In genomic region chr6:72583211-72583839, GRCm38 (mm10) we compare ENCODE assay signal across 20 mouse cellular contexts. TPM values are rescaled to one million over a fixed set of nuclear protein-coding genes. Genes with fewer than 3 reads are reported as not detected.
A peak's percentile ranks its signal among the peaks of the same experiment; 100 is the strongest.
DNase-seq lines count a peak whose midpoint lies in the region; ATAC-seq and TF ChIP-seq lines count a peak whose summit lies in the region.
"Had no signal": no experiment of that assay in that cellular context is flagged by ENCODE, and none has a peak within 500 bp of the region (broad histone marks: within the 10 kb centered on the region; RNA-seq: fewer than 3 reads in every experiment).

No protein-coding gene starts in this region.

- H3K9ac ChIP-seq in intestine, postnatal 0 days (ENCODE audit: low read depth, low read length): no peak overlapping the region
- H3K9ac ChIP-seq in intestine, embryonic 15.5 days: no peak overlapping the region
- peak overlapping the region; percentile 49 for H3K9ac ChIP-seq in liver, adult 2 months (ENCODE audit: low read depth, low read length)
- H3K9ac ChIP-seq in liver, embryonic 11.5 days (ENCODE audit: low read depth, low read length): no peak overlapping the region
- H3K9ac ChIP-seq: embryonic facial prominence, embryonic 15.5 days; hindbrain, embryonic 12.5 days had no signal

- 87% methylated on average over 4 of the region's 4 CpGs for WGBS in intestine, postnatal 0 days
- 82% methylated on average over 4 of the region's 4 CpGs for WGBS in intestine, embryonic 15.5 days
- 13% methylated on average over 4 of the region's 4 CpGs for WGBS in liver, adult 2 months
- 89% methylated on average over 4 of the region's 4 CpGs for WGBS in liver, embryonic 11.5 days
- WGBS in small intestine, adult 2 months: 84% methylated on average over 4 of the region's 4 CpGs

- no peak overlapping the region for H3K4me3 ChIP-seq in intestine, postnatal 0 days (ENCODE audit: low read depth, low read length)
- no peak overlapping the region for H3K4me3 ChIP-seq in intestine, embryonic 15.5 days (replicated peaks)
- H3K4me3 ChIP-seq in liver, adult 2 months (ENCODE audit: insufficient read depth, low read depth, low read length): no peak overlapping the region
- H3K4me3 ChIP-seq in liver, embryonic 11.5 days (ENCODE audit: low read depth, low read length): no peak overlapping the region
- no peak overlapping the region for H3K4me3 ChIP-seq in brown adipose tissue, adult 24 weeks (ENCODE audit: insufficient read depth, low read depth, low read length)
- H3K4me3 ChIP-seq in small intestine, adult 2 months (ENCODE audit: low read depth, low read length): no peak overlapping the region
- H3K4me3 ChIP-seq: embryonic facial prominence, embryonic 15.5 days; hindbrain, embryonic 12.5 days had no signal

- H3K79me2 ChIP-seq in liver, adult 2 months (ENCODE audit: control insufficient read depth, insufficient read depth, low read length): no peaks in the 10 kb centered on the region

- H3K36me3 ChIP-seq in intestine, postnatal 0 days (ENCODE audit: control insufficient read depth, insufficient read depth): peaks cover 23% of the 10 kb centered on the region; the same call in 1 of the 2 replicates
- no peaks in the 10 kb centered on the region for H3K36me3 ChIP-seq in intestine, embryonic 15.5 days
- peaks cover 18% of the 10 kb centered on the region; the same call in 1 of the 2 replicates for H3K36me3 ChIP-seq in liver, adult 2 months (ENCODE audit: control insufficient read depth, insufficient read depth, low read length)
- 0 out of 2 replicates have a peak, but pooled peaks cover 2% of the 10 kb centered on the region for H3K36me3 ChIP-seq in liver, embryonic 11.5 days (ENCODE audit: control insufficient read depth, insufficient read depth, low read length)
- H3K36me3 ChIP-seq in small intestine, adult 2 months (ENCODE audit: control insufficient read depth, insufficient read depth, low read length): peaks cover 27% of the 10 kb centered on the region; the same call in 1 of the 2 replicates

- no peak for TF ChIP-seq CTCF in intestine, postnatal 0 days (IDR thresholded peaks at IDR 0.05; ENCODE audit: low read depth)
- TF ChIP-seq CTCF in liver, adult 2 months (IDR thresholded peaks at IDR 0.05; ENCODE audit: low read depth, low read length): no peak
- TF ChIP-seq CTCF in small intestine, adult 2 months (IDR thresholded peaks at IDR 0.05; ENCODE audit: extremely low read depth, insufficient read length, insufficient replicate concordance, low read depth, low read length): no peak

- DNase-seq in liver, adult 2 months (ENCODE audit: extremely low read depth, low read depth, low spot score): peak; percentile 89
- DNase-seq in liver, embryonic 11.5 days (ENCODE audit: low spot score): no peak
- DNase-seq: adrenal gland, adult 8-10 months; cerebellum, adult 11 months; cerebellum, adult 8-10 months; cerebellum, postnatal 14 days; embryo, embryonic 11 days; gastrocnemius, postnatal 25 days; heart, postnatal 10 days; heart, postnatal 4 days had no signal

- no peak for TF ChIP-seq POLR2A in liver, adult 2 months (IDR thresholded peaks at IDR 0.05; ENCODE audit: extremely low read depth, insufficient read depth, low read length)
- TF ChIP-seq POLR2A in small intestine, adult 2 months (IDR thresholded peaks at IDR 0.05; ENCODE audit: low read depth, low read length): no peak

- H3K27ac ChIP-seq in intestine, postnatal 0 days (ENCODE audit: low read depth, low read length): peak overlapping the region; percentile 52
- no peak overlapping the region for H3K27ac ChIP-seq in intestine, embryonic 15.5 days
- peak overlapping the region; percentile 92 for H3K27ac ChIP-seq in liver, adult 2 months (replicated peaks; ENCODE audit: insufficient read depth, low read depth, low read length)
- H3K27ac ChIP-seq in liver, embryonic 11.5 days (ENCODE audit: low read depth, low read length): no peak overlapping the region
- peak overlapping the region; percentile 96 for H3K27ac ChIP-seq in brown adipose tissue, adult 24 weeks (replicated peaks; ENCODE audit: low read depth, low read length)
- H3K27ac ChIP-seq in small intestine, adult 2 months (ENCODE audit: insufficient read depth, low read depth, low read length): peak overlapping the region; percentile 51
- H3K27ac ChIP-seq: embryonic facial prominence, embryonic 15.5 days; hindbrain, embryonic 12.5 days had no signal

- no peaks in the 10 kb centered on the region for H3K27me3 ChIP-seq in intestine, postnatal 0 days (replicated peaks; ENCODE audit: control insufficient read depth, insufficient read depth, low read length)
- no peaks in the 10 kb centered on the region for H3K27me3 ChIP-seq in intestine, embryonic 15.5 days (replicated peaks)
- H3K27me3 ChIP-seq in liver, adult 2 months (ENCODE audit: control insufficient read depth, insufficient read depth, low read length): no peaks in the 10 kb centered on the region
- H3K27me3 ChIP-seq in liver, embryonic 11.5 days (replicated peaks; ENCODE audit: control insufficient read depth, insufficient read depth, low read length): no peaks in the 10 kb centered on the region
- no peaks in the 10 kb centered on the region for H3K27me3 ChIP-seq in small intestine, adult 2 months (ENCODE audit: control insufficient read depth, insufficient read depth, low read length)
- H3K27me3 ChIP-seq: embryonic facial prominence, embryonic 15.5 days; hindbrain, embryonic 12.5 days had no signal

- no peak overlapping the region for H3K4me2 ChIP-seq in intestine, postnatal 0 days (replicated peaks; ENCODE audit: low read depth)
- H3K4me2 ChIP-seq in intestine, embryonic 15.5 days (replicated peaks): no peak overlapping the region
- no peak overlapping the region for H3K4me2 ChIP-seq in liver, embryonic 11.5 days
- H3K4me2 ChIP-seq: embryonic facial prominence, embryonic 15.5 days; hindbrain, embryonic 12.5 days had no signal

- no peak for ATAC-seq in intestine, postnatal 0 days
- no peak for ATAC-seq in intestine, embryonic 15.5 days
- ATAC-seq in liver, embryonic 11.5 days (replicated peaks; ENCODE audit: low FRiP score): no peak
- no peak for ATAC-seq in granulocyte monocyte progenitor cell, adult 5-6 weeks (replicated peaks; ENCODE audit: poor library complexity, severe bottlenecking)
- no peak for ATAC-seq in erythroblast, adult 5-6 weeks (replicated peaks; ENCODE audit: low FRiP score, poor library complexity, severe bottlenecking)
- ATAC-seq: forebrain, embryonic 16.5 days; hindbrain, embryonic 16.5 days had no signal

- no peaks in the 10 kb centered on the region for H3K9me3 ChIP-seq in intestine, postnatal 0 days (ENCODE audit: control insufficient read depth)
- H3K9me3 ChIP-seq in intestine, embryonic 15.5 days: no peaks in the 10 kb centered on the region
- H3K9me3 ChIP-seq in liver, embryonic 11.5 days (ENCODE audit: control insufficient read depth, low read length): no peaks in the 10 kb centered on the region
- H3K9me3 ChIP-seq: embryonic facial prominence, embryonic 15.5 days; hindbrain, embryonic 12.5 days had no signal

- no peaks in the 10 kb centered on the region for H3K4me1 ChIP-seq in intestine, postnatal 0 days (replicated peaks; ENCODE audit: control insufficient read depth, insufficient read depth, low read length)
- no peaks in the 10 kb centered on the region for H3K4me1 ChIP-seq in intestine, embryonic 15.5 days (replicated peaks)
- H3K4me1 ChIP-seq in liver, adult 2 months (ENCODE audit: control insufficient read depth, insufficient read depth, low read length): peaks cover 20% of the 10 kb centered on the region
- no peaks in the 10 kb centered on the region for H3K4me1 ChIP-seq in liver, embryonic 11.5 days (replicated peaks; ENCODE audit: control insufficient read depth, insufficient read depth, low read length)
- H3K4me1 ChIP-seq in brown adipose tissue, adult 24 weeks (ENCODE audit: control insufficient read depth, insufficient read depth, insufficient read length, low read length): peaks cover 19% of the 10 kb centered on the region
- H3K4me1 ChIP-seq in small intestine, adult 2 months (ENCODE audit: control insufficient read depth, insufficient read depth, insufficient read length, low read length): peaks cover 7% of the 10 kb centered on the region; the same call in 1 of the 2 replicates
- H3K4me1 ChIP-seq: embryonic facial prominence, embryonic 15.5 days; hindbrain, embryonic 12.5 days had no signal

RNA-seq across cellular contexts. Expression of gene Elmod3, which starts 14.9 kb away (rescaled TPM):
- 11.1 and 11.7 TPM in 2 replicates for polyA plus RNA-seq in intestine, postnatal 0 days (2015; fragmentation: Nextera tagmentation; extraction: Ambion mirVana)
- 13.9 and 14.3 TPM in 2 replicates for polyA plus RNA-seq in intestine, embryonic 15.5 days (2015; fragmentation: Nextera tagmentation; extraction: Ambion mirVana)
- total RNA-seq in liver, adult 2 months (2014; rRNA removed): 7.6 and 9.5 TPM in 2 replicates
- polyA plus RNA-seq in liver, adult 2 months (2012; rRNA removed): 14.7 and 16.0 TPM in 2 replicates
- 12.3 and 13.4 TPM in 2 replicates for polyA plus RNA-seq in liver, embryonic 11.5 days (2014; fragmentation: Nextera tagmentation; extraction: Ambion mirVana)
- polyA plus RNA-seq in brown adipose tissue, adult 24 weeks (2012; ENCODE audit: insufficient read depth, insufficient read length, missing spikeins): 21.2 and 31.5 TPM in 2 replicates
- 13.3 and 22.3 TPM in 2 replicates for polyA plus RNA-seq in small intestine, adult 2 months (2012; rRNA removed)
- 12.6 and 14.0 TPM in 2 replicates for total RNA-seq in granulocyte monocyte progenitor cell, adult 5-6 weeks (2014; fragmentation: Nextera tagmentation)
- total RNA-seq in granulocyte monocyte progenitor cell, adult 5-6 weeks (2017): 7.4 and 16.3 TPM in 2 replicates
- 2.1 and 5.6 TPM in 2 replicates for total RNA-seq in erythroblast, adult 5-6 weeks (2015; ENCODE audit: low replicate concordance)
- 0.85 and 6.0 TPM in 2 replicates for total RNA-seq in erythroblast, adult 5-6 weeks (2017; ENCODE audit: low replicate concordance)

RNA-seq across cellular contexts. Expression of gene Retsat, which starts 14.9 kb away (rescaled TPM):
- 24.6 and 26.4 TPM in 2 replicates for polyA plus RNA-seq in intestine, postnatal 0 days (2015; fragmentation: Nextera tagmentation; extraction: Ambion mirVana)
- 29.7 and 31.6 TPM in 2 replicates for polyA plus RNA-seq in intestine, embryonic 15.5 days (2015; fragmentation: Nextera tagmentation; extraction: Ambion mirVana)
- 151 and 180 TPM in 2 replicates for total RNA-seq in liver, adult 2 months (2014; rRNA removed)
- 303 and 340 TPM in 2 replicates for polyA plus RNA-seq in liver, adult 2 months (2012; rRNA removed)
- polyA plus RNA-seq in liver, embryonic 11.5 days (2014; fragmentation: Nextera tagmentation; extraction: Ambion mirVana): 26.0 and 28.4 TPM in 2 replicates
- polyA plus RNA-seq in brown adipose tissue, adult 24 weeks (2012; ENCODE audit: insufficient read depth, insufficient read length, missing spikeins): 119 and 173 TPM in 2 replicates
- polyA plus RNA-seq in small intestine, adult 2 months (2012; rRNA removed): 51.6 and 70.7 TPM in 2 replicates
- total RNA-seq in granulocyte monocyte progenitor cell, adult 5-6 weeks (2014; fragmentation: Nextera tagmentation): 17.7 and 20.8 TPM in 2 replicates
- total RNA-seq in granulocyte monocyte progenitor cell, adult 5-6 weeks (2017): 28.0 and 32.0 TPM in 2 replicates
- 1.7 and 4.0 TPM in 2 replicates for total RNA-seq in erythroblast, adult 5-6 weeks (2015; ENCODE audit: low replicate concordance)
- 3.5 and 3.8 TPM in 2 replicates for total RNA-seq in erythroblast, adult 5-6 weeks (2017; ENCODE audit: low replicate concordance)

RNA-seq across cellular contexts. Expression of gene Tgoln1, which starts 33.5 kb away (rescaled TPM):
- 133 and 136 TPM in 2 replicates for polyA plus RNA-seq in intestine, postnatal 0 days (2015; fragmentation: Nextera tagmentation; extraction: Ambion mirVana)
- polyA plus RNA-seq in intestine, embryonic 15.5 days (2015; fragmentation: Nextera tagmentation; extraction: Ambion mirVana): 42.2 and 43.3 TPM in 2 replicates
- 68.7 and 85.5 TPM in 2 replicates for total RNA-seq in liver, adult 2 months (2014; rRNA removed)
- 41.4 and 48.0 TPM in 2 replicates for polyA plus RNA-seq in liver, adult 2 months (2012; rRNA removed)
- 28.4 and 30.3 TPM in 2 replicates for polyA plus RNA-seq in liver, embryonic 11.5 days (2014; fragmentation: Nextera tagmentation; extraction: Ambion mirVana)
- polyA plus RNA-seq in brown adipose tissue, adult 24 weeks (2012; ENCODE audit: insufficient read depth, insufficient read length, missing spikeins): 115 and 176 TPM in 2 replicates
- 13.4 and 24.1 TPM in 2 replicates for polyA plus RNA-seq in small intestine, adult 2 months (2012; rRNA removed)
- 31.1 and 32.7 TPM in 2 replicates for total RNA-seq in granulocyte monocyte progenitor cell, adult 5-6 weeks (2014; fragmentation: Nextera tagmentation)
- total RNA-seq in granulocyte monocyte progenitor cell, adult 5-6 weeks (2017): 66.5 and 71.3 TPM in 2 replicates
- 17.9 and 24.9 TPM in 2 replicates for total RNA-seq in erythroblast, adult 5-6 weeks (2015; ENCODE audit: low replicate concordance)
- 19.8 and 20.2 TPM in 2 replicates for total RNA-seq in erythroblast, adult 5-6 weeks (2017; ENCODE audit: low replicate concordance)

RNA-seq across cellular contexts. Expression of gene Capg, which starts 39.1 kb away (rescaled TPM):
- polyA plus RNA-seq in intestine, postnatal 0 days (2015; fragmentation: Nextera tagmentation; extraction: Ambion mirVana): 25.2 and 28.5 TPM in 2 replicates
- polyA plus RNA-seq in intestine, embryonic 15.5 days (2015; fragmentation: Nextera tagmentation; extraction: Ambion mirVana): 33.5 and 36.0 TPM in 2 replicates
- total RNA-seq in liver, adult 2 months (2014; rRNA removed): 3.9 and 4.3 TPM in 2 replicates
- polyA plus RNA-seq in liver, adult 2 months (2012; rRNA removed): 2.2 and 2.8 TPM in 2 replicates
- 30.2 and 31.9 TPM in 2 replicates for polyA plus RNA-seq in liver, embryonic 11.5 days (2014; fragmentation: Nextera tagmentation; extraction: Ambion mirVana)
- 8.2 and 11.9 TPM in 2 replicates for polyA plus RNA-seq in brown adipose tissue, adult 24 weeks (2012; ENCODE audit: insufficient read depth, insufficient read length, missing spikeins)
- polyA plus RNA-seq in small intestine, adult 2 months (2012; rRNA removed): 17.5 and 53.4 TPM in 2 replicates
- total RNA-seq in granulocyte monocyte progenitor cell, adult 5-6 weeks (2014; fragmentation: Nextera tagmentation): 32.4 and 69.3 TPM in 2 replicates
- 52.4 and 56.6 TPM in 2 replicates for total RNA-seq in granulocyte monocyte progenitor cell, adult 5-6 weeks (2017)
- total RNA-seq in erythroblast, adult 5-6 weeks (2015; ENCODE audit: low replicate concordance): 10.2 and 21.1 TPM in 2 replicates
- total RNA-seq in erythroblast, adult 5-6 weeks (2017; ENCODE audit: low replicate concordance): 22.2 and 29.0 TPM in 2 replicates

Comparison
In these comparisons a context has a peak if more than half of its experiments do, and no peak if none do; other contexts are left out.
1. H3K27ac ChIP-seq: peak in intestine, postnatal 0 days (single experiment), liver, adult 2 months (single experiment), brown adipose tissue, adult 24 weeks (single experiment) and small intestine, adult 2 months (single experiment); none in intestine, embryonic 15.5 days (single experiment) and liver, embryonic 11.5 days (single experiment).